Mouse (Mus musculus) liver, embryonic 14.5 days (tissue): ENCODE results near the gene Lipe. TPM values are rescaled to one million over a fixed set of nuclear protein-coding genes. Genes with fewer than 3 reads are reported as not detected.

ENCODE experiments used
- ATAC-seq: fragments of 200-750 bp; cut with Nextera tagmentation; 2 replicates; pipeline ENCODE4 v1.8.0; 2017; ENCODE audit warnings: moderate number of reproducible peaks, mild to moderate bottlenecking, moderate library complexity; ENCODE audit not compliant: insufficient read depth
- DNase-seq, 3 experiments: peaks; one replicate each; pipeline ENCODE4 v3.0.0-alpha.2; 2012 to 2013; ENCODE audit warnings: low read depth in 3 of 3, low spot score in 3 of 3
- H3K27ac ChIP-seq: fragments of 300-500 bp; sonication (generic); 2 replicates; pipeline ENCODE4 v1.5.1; 2014; ENCODE audit warnings: moderate library complexity, mild to moderate bottlenecking, control low read depth, inconsistent platforms
- H3K27me3 ChIP-seq: fragments of 300-500 bp; sonication (generic); 2 replicates; pipeline ENCODE4 v1.6.1; 2014; ENCODE audit warnings: mild to moderate bottlenecking, low read length, moderate library complexity; ENCODE audit not compliant: control insufficient read depth, insufficient read depth
- H3K36me3 ChIP-seq: fragments of 300-500 bp; sonication (generic); replicated peaks from 2 replicates; pipeline ENCODE4 v1.6.1; 2014; ENCODE audit warnings: low read depth; ENCODE audit not compliant: control insufficient read depth, insufficient read depth
- H3K4me1 ChIP-seq, 2 experiments: fragments of 200-500 bp in 1 of 2; fragments of 300-500 bp in 1 of 2; sonication (generic) in 1 of 2; replicated peaks; 2 replicates each; pipeline ENCODE4 v1.6.1; 2012 to 2014; ENCODE audit warnings: antibody characterized with exemption in 1 of 2, inconsistent platforms in 1 of 2, low read length in 1 of 2; ENCODE audit not compliant: control insufficient read depth in 2 of 2, insufficient read depth in 2 of 2
- H3K4me2 ChIP-seq: fragments of 300-500 bp; sonication (generic); 2 replicates; pipeline ENCODE4 v1.6.1; 2014; ENCODE audit warnings: low read depth, mild to moderate bottlenecking, control low read depth, moderate library complexity
- H3K4me3 ChIP-seq, 2 experiments: fragments of 200-500 bp in 1 of 2; fragments of 300-500 bp in 1 of 2; sonication (generic) in 1 of 2; 2 replicates each; pipeline ENCODE4 v1.5.1; 2012 to 2014; ENCODE audit warnings: low read depth in 2 of 2, low read length in 2 of 2, mild to moderate bottlenecking in 2 of 2, control low read depth in 1 of 2, inconsistent platforms in 1 of 2, moderate library complexity in 1 of 2; ENCODE audit not compliant: insufficient read depth in 1 of 2
- H3K9ac ChIP-seq: fragments of 300-500 bp; sonication (generic); replicated peaks from 2 replicates; pipeline ENCODE4 v1.6.1; 2014; ENCODE audit warnings: mild to moderate bottlenecking, control low read depth, moderate library complexity
- H3K9me3 ChIP-seq: fragments of 300-500 bp; sonication (generic); 2 replicates; pipeline ENCODE4 v1.6.1; 2016; ENCODE audit warnings: low read length, mixed read lengths; ENCODE audit not compliant: control insufficient read depth
- CTCF ChIP-seq: IDR thresholded peaks from 2 replicates; pipeline ENCODE4 v1.5.1; 2016; ENCODE audit warnings: antibody characterized with exemption, low read depth, control low read depth
- EP300 ChIP-seq: IDR thresholded peaks from 2 replicates; pipeline ENCODE4 v1.6.1; 2016; ENCODE audit warnings: antibody characterized with exemption, low read depth
- WGBS: fragments of 180-500 bp; shearing (Covaris S2); extraction: QIAGEN DNeasy Blood & Tissue Kit; methylation state at CpG from one replicate; pipeline ENCODE4 v1.1.7; 2014; ENCODE audit not compliant: insufficient replicate concordance; 5-methylcytosine and 5-hydroxymethylcytosine counted together
- polyA plus RNA-seq, 2 experiments: library from polyadenylated mRNA; depleted of rRNA in 1 of 2; stranded (reverse) in 1 of 2; unstranded in 1 of 2; fragments of >200 nt; fragmentation: Nextera tagmentation in 1 of 2; extraction: Ambion mirVana in 1 of 2; gene quantifications; 2 replicates each; pipeline versions ENCODE4 v1.2.1 to v1.2.3; 2012 to 2014

The Lipe gene
- polyA plus RNA-seq, 2 experiments, result 0.72 to 2.3 TPM

GRCm38 (mm10) chr7:25436226-25436625 lies 37.7 kb upstream of the Lipe start:
- DNase-seq (no peak), ATAC-seq (no peak)
- no peak overlapping the region for H3K9ac ChIP-seq
- H3K27ac ChIP-seq, result no peak overlapping the region
- H3K27me3 ChIP-seq, result no peaks in the 10 kb centered on the region
- WGBS, result 54% methylated on average over 6 of the region's 6 CpGs
- no peaks in the 10 kb centered on the region for H3K9me3 ChIP-seq
- H3K4me2 ChIP-seq, result no peak overlapping the region
- peaks cover 0 to 7% of the 10 kb centered on the region in 2 experiments; a peak in 1 of 4 replicates for H3K4me1 ChIP-seq
- H3K4me3 ChIP-seq, result no peak overlapping the region
- H3K36me3 ChIP-seq, result no peaks in the 10 kb centered on the region
- TF ChIP-seq EP300, result no peak
- no peak for TF ChIP-seq CTCF

DNA sequence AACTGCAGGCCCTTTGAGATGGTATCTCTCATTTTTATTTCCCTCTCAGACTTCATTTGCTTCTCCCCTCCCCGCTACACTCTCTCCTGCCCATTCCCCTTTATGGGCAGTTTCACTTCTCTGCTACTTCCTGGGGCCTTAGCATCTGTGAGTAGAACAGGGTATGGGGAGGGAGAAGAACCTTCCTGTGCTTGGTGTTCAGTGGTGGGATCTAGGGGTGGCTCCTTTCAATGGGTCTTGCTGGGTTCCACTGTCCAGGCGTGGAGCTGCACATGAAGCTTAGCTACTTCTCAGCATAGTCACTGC lies 37.0 kb upstream of the Lipe start:
- no peak for DNase-seq
- ATAC-seq, result no peak
- H3K9me3 ChIP-seq, result no peaks in the 10 kb centered on the region
- peaks cover 0 to 5% of the 10 kb centered on the region in 2 experiments; a peak in 1 of 4 replicates for H3K4me1 ChIP-seq
- no peak overlapping the region for H3K9ac ChIP-seq
- H3K27me3 ChIP-seq, result no peaks in the 10 kb centered on the region
- no peak for TF ChIP-seq CTCF
- WGBS, result 53% methylated on average over 2 of the region's 2 CpGs
- H3K36me3 ChIP-seq, result no peaks in the 10 kb centered on the region
- H3K4me2 ChIP-seq, result no peak overlapping the region
- no peak overlapping the region for H3K4me3 ChIP-seq
- H3K27ac ChIP-seq, result no peak overlapping the region

- no peak for TF ChIP-seq CTCF
- no peak for TF ChIP-seq EP300
- H3K9ac ChIP-seq, result no peak overlapping the region
- peaks cover 0 to 2% of the 10 kb centered on the region in 2 experiments; a peak in 1 of 4 replicates for H3K4me1 ChIP-seq
- H3K27me3 ChIP-seq, result no peaks in the 10 kb centered on the region
- WGBS, result 78% methylated on average over 10 of the region's 10 CpGs
- no peak overlapping the region for H3K4me3 ChIP-seq
- H3K27ac ChIP-seq, result no peak overlapping the region
- no peaks in the 10 kb centered on the region for H3K9me3 ChIP-seq
- no peaks in the 10 kb centered on the region for H3K36me3 ChIP-seq
- no peak for DNase-seq
- ATAC-seq, result no peak
- no peak overlapping the region for H3K4me2 ChIP-seq
Observed at GRCm38 (mm10) chr7:25434654-25435545, 36.4 kb upstream of the Lipe start.

DNA sequence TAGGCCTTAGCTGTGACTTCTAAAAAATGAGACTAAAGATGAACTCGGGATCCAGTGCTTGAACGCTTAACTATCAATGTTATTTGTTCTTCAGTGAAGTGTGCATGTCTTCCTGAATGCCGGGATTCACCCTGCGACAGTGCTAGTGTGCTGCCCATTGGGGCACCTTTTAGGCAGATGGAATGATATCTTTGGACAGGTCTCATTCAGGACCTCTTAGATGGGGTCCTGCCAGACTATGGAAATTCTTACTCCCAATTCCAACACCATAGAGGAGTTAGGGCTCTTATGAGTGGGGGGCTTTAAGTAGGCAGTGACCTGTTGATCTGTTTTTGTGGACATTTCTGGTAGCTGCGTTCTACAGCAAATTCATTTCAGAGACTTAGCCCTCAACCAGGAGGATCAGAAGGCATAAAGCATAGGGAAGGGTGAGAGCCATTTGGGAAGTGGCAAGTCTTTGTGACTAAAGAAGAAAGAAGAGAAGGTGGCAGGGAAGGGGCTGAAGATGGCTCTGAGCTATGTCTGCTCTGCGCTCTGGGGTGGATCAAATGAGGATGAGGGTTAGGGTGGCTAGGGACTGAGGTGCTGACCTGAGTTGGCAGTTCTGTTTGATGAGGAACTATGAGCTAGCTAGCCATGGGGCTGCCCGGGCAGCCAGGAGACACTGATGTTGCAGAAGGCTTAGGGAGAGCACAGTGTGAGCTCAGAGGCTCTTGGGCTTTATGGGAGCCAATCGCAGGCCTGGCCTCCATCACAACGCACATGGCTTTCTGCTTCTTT lies 35.5 kb upstream of the Lipe start:
- WGBS, result 65% methylated on average over 9 of the region's 9 CpGs
- TF ChIP-seq CTCF, result no peak
- TF ChIP-seq EP300, result no peak
- no peaks in the 10 kb centered on the region for H3K9me3 ChIP-seq
- H3K27ac ChIP-seq, result no peak overlapping the region
- H3K4me1 ChIP-seq, result 0 out of 4 replicates have a peak, but pooled peaks cover 0 to 2% of the 10 kb centered on the region in 2 experiments
- no peak overlapping the region for H3K4me3 ChIP-seq
- ATAC-seq (no peak), DNase-seq (no peak)
- no peak overlapping the region for H3K9ac ChIP-seq
- H3K4me2 ChIP-seq, result no peak overlapping the region
- H3K36me3 ChIP-seq, result no peaks in the 10 kb centered on the region
- H3K27me3 ChIP-seq, result no peaks in the 10 kb centered on the region

DNA sequence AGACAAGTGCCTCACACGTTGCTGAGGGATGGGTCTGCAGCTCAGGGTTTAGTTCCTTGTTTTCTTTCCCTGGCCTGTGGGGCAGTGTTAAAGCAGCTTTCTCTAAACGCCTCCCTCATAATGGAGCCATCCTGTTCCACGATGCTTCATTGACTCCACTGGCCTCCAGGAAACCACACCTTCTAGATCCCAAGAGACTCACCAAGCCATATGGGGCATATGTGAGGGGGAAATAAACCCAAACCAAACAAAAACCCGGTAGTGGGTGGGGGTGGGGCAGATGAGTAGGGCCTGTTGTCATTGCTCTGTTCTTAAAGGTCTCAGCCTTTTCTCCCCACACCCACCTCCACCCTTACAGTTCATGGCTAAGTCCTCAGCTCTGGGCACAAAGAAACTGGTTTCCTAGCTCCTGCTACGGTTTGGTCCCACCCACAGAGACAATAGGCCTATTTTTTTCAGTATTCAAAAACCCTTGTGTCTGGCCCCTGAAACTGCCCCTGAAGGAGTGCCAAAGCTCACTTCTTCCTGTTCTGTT lies 34.6 kb upstream of the Lipe start:
- DNase-seq, result no peak

More for the DNA sequence above, 34.6 kb upstream of the Lipe start:
- Histone ChIP-seq H3K4me2 (no peak overlapping the region), H3K9me3 (no peaks in the 10 kb centered on the region), H3K36me3 (no peaks in the 10 kb centered on the region), H3K27me3 (no peaks in the 10 kb centered on the region), H3K27ac (no peak overlapping the region), H3K4me1 (0 out of 4 replicates have a peak, but pooled peaks cover 0 to 2% of the 10 kb centered on the region in 2 experiments), H3K4me3 (no peak overlapping the region), H3K9ac (no peak overlapping the region)
- WGBS, result 14% methylated on average over 5 of the region's 5 CpGs
- TF ChIP-seq CTCF (no peak), EP300 (no peak)
- no peak for ATAC-seq
